Mouse (Mus musculus): ENCODE measurements around the gene Cep112.

DNA sequence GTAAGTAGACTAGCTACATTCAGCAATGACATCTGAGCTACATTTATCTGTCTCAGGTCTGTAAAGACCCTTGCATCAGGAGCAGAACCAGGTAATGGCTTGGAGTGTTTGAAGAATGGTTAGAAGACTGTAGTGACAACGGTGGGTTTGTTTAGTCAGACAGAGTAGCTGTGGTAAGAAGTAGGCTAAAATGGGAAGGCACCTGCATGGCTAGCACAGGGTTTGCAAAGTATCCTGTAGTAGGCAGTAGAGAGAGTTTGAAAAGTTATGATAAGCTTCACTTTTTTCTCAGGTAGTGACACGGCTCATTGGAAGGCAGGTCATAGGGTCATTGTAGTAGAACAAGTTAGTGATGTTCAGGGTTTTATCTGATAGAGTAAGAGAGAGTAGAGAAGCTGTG lies 4.1 kb downstream of the Cep112 start:
- TF ChIP-seq POLR2A (IDR thresholded peaks at IDR 0.05; ENCODE audit: insufficient read depth, low read depth, low read length) (no peak), CTCF (IDR thresholded peaks at IDR 0.05; ENCODE audit: insufficient read depth, low read depth, low read length) (no peak)

All from olfactory bulb, adult 2 months (tissue).